Mouse (Mus musculus) central nervous system, embryonic 11.5 days (tissue): ENCODE results near the gene Cd3g. TPM values are rescaled to one million over a fixed set of nuclear protein-coding genes. Genes with fewer than 3 reads are reported as not detected.

Experiments used
- polyA plus RNA-seq: library from polyadenylated mRNA; depleted of rRNA; stranded (reverse); fragments of >200 nt; gene quantifications from 2 replicates; pipeline ENCODE4 v1.2.3, GENCODE M21; 2012; rRNA removed

Gene Cd3g
- 0.05 and 0.06 TPM in 2 replicates for polyA plus RNA-seq

DNA sequence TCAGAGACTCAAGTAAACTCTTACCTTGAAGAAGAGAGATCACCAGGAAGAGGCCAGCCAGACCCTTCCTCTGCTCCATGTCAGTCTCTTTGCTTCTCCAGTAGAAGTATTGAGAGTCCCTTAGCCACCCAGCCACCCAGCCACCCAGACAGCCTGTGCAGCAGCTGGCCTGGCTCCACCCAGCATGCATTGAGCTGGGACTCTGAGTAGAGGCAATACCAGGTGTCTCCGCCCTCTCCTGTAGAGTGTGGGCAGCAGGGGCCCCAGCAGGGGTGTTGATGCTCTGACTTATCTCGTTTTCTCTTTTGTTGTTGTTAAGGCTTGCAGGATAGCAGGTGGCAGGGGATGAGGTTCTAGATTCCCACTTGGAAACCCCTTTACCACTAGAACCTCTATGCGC lies at the start of gene Cd3g:
Cd3g (minus strand) TSS at position 190 of the 400 bp plus-strand sequence.

DNA sequence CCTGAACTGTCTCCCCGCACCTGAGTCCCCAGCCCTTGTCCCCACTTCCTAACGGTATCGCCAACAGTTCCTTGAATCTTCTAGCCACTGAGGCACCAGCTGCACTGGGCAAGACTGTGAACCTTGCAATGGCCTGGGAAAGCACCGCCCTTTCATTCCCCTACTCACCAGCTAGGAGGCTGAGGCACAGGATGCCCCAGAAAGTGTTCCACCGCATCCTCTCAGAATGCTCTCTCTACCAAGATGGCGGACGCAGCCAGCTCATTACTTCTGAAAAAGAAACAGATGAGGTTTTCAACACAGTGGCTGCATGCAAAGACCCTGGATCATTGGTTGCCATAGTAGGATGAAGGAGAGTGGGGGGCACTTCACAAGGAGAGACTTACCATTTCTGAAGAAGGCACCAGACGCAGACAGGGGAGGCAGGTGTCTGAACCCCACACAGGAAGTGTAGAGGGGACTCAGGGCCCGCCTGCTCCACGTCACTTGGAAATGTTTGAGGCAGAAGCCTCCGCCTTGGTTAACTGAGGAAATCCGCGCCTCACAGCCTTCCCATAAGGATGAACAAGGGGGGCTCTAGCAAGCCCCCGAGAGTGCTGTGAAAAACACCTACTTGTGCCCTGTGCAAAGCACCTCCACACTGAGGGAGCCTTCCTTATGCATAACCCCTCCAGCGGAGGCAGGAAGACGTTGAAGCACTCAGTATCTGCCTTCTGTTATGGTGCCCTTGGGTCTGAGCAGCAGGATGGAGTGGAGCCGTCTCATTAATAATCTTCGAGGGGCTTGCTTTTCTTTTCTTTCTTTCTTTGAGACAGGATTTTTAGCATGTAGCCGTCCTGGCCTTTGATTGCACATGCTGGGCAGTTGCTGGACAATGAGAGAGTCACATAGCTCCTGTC lies 29.2 kb upstream of the Cd3g start, which contains the start of gene Cd3e:
Cd3e (minus strand) TSS at position 448 of the 899 bp plus-strand sequence.

DNA sequence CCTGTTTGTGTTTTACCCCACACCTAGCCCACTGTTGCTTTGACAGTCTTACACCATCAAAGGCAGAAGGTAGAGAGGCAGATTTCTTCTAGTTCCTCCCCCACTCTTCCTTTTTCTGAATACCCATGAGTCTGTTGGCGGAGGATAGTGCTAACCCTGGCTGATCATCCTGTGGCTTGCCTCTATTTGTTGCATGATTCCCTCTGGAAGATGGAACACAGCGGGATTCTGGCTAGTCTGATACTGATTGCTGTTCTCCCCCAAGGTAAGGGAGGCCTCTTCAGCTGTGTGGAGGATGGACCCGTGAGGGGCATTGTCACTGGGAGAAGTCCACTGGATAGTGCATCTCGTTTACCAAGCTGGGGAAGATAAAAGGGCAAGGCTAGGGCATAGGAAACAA lies 1.4 kb upstream of the Cd3g start, which contains the start of gene Cd3d:
Cd3d (plus strand) TSS at position 111 of the 400 bp plus-strand sequence.

DNA sequence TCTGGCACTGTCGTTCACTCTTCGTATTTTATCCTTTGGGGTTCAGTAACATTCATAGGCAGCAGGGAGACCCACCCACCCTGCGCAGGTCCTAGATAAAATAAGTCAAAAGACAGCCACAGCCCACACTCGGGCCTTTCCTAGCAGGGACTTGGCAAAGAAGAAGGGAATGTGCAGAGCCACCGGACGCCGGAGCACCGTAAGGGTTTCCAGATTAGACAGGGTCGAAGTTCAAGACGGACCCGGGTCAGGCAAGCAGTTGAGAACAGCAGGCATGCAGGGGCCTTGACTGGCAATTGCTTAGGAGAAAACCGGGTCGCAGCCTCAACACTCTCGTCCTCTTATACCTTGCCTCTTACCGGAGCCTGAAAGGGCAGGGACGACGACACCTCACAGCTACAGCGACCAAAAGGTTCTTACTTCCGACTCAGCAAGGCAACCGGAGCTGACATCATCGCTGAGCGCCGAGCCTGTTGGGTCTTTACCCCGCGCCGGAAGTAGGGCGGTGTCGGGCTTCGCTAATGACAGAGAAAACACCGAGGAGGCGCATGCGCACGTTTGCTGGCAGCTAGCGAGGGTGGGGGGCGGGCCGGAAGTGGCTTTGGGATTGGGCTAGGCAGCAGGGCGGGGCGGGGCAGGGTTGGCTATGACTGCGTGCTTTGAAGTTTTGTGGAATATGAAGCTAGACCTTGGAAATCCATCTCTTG lies 15.0 kb downstream of the Cd3g start, which contains the start of gene Ube4a:
Ube4a (minus strand) TSS at position 475 of the 707 bp plus-strand sequence.

DNA sequence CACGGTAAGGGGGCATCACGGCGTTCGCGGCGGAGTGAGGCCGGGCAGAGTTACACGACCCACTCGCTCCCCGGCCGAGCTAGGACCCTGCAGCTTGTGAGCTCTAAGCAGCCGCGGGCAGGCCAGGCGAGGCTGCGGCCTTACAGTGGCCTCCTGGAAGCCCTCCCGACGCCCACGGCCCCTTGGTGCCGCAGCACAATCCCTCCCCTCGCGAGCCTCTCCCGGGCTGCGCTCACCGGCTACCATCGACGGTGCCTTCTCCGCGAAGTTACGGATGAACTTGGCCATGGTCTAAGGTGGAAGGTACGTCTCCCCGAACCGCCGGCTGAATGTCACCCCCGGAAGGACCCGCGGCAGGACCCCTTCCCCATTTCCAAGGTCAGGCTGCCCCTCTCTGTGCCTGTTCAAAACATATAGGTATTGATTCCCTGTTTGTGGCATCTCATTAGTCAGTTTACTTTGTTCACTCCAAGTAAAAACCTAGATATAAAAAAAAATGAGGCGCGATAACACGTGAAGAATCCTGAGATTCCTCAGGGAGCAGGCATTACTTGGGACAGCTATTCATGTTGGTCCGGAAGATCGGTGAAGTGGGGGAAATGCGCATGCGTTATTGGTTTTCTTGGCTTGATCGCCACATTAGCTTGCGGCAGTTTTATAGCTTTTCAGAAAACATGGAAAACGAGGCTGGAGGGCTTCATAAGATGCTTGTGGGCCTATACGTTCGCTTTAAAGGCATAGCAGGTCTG lies 59.7 kb downstream of the Cd3g start, which contains the start of gene Atp5l:
Atp5l (minus strand) TSS at position 369 of the 749 bp plus-strand sequence.

Other genes starting within 250 kb of the Cd3g start
- 88.9 and 184 TPM in 2 replicates for gene Phldb1, start 245.2 kb downstream of the Cd3g start, polyA plus RNA-seq
- 97.4 and 105 TPM in 2 replicates for gene Arcn1, start 212.6 kb downstream of the Cd3g start, polyA plus RNA-seq
- gene Ift46, start 212.5 kb downstream of the Cd3g start, polyA plus RNA-seq: 126 and 128 TPM in 2 replicates
- gene Tmem25, start 181.1 kb downstream of the Cd3g start, polyA plus RNA-seq: 3.8 and 6.6 TPM in 2 replicates
- gene Ttc36, start 177.4 kb downstream of the Cd3g start, polyA plus RNA-seq: 0.83 and 0.94 TPM in 2 replicates
- gene Kmt2a, start 99.1 kb downstream of the Cd3g start, polyA plus RNA-seq: 17.7 and 21.7 TPM in 2 replicates
- gene Atp5l, start 59.7 kb downstream of the Cd3g start, polyA plus RNA-seq: 255 and 521 TPM in 2 replicates
- 19.1 and 28.7 TPM in 2 replicates for gene Ube4a, start 14.8 kb downstream of the Cd3g start, polyA plus RNA-seq
- gene Cd3d, start 1.4 kb upstream of the Cd3g start, polyA plus RNA-seq: not detected in 2 replicates
- not detected in 2 replicates for gene Cd3e, start 29.2 kb upstream of the Cd3g start, polyA plus RNA-seq
- 0.94 and 3.8 TPM in 2 replicates for gene Mpzl2, start 59.4 kb upstream of the Cd3g start, polyA plus RNA-seq
- 1.4 and 1.8 TPM in 2 replicates for gene Mpzl3, start 74.8 kb upstream of the Cd3g start, polyA plus RNA-seq
- gene Jaml, start 98.8 kb upstream of the Cd3g start, polyA plus RNA-seq: 0.13 and 0.41 TPM in 2 replicates
- gene Scn2b, start 137.4 kb upstream of the Cd3g start, polyA plus RNA-seq: 4.6 and 5.2 TPM in 2 replicates
- 0.25 and 0.32 TPM in 2 replicates for gene Scn4b, start 158.0 kb upstream of the Cd3g start, polyA plus RNA-seq
- not detected in 2 replicates for gene BC049352, start 201.6 kb upstream of the Cd3g start, polyA plus RNA-seq
- 0.02 and 0.07 TPM in 2 replicates for gene Tmprss4, start 223.7 kb upstream of the Cd3g start, polyA plus RNA-seq